ENCODE assay signal across 22 mouse cellular contexts in the genomic region with DNA sequence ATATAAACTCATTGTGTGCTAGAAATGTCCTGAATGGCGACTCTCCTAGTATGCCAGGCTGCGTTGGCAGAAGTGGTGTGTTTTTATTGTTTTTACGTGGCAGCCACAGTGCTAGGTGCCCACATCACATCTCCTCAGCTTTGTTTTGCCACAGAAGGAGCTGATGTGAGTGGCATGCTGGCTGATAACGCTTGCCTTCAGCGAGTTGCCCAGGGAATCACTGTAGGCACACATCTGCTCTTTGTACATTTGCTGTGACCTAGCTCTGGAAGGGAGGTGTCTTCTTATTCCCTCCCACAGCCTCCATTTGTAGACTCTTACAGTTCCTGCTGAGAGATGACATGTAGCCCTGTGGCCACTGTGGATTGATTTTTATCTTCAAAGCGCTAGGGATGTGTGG.
"Had no signal": no experiment of that assay in that cellular context is flagged by ENCODE, and none has a peak within 500 bp of the region (broad histone marks: within the 10 kb centered on the region; RNA-seq: fewer than 3 reads in every experiment).

No protein-coding gene starts in this region.

- H3K4me3 ChIP-seq: liver, embryonic 13.5 days; liver, embryonic 15.5 days; lung, embryonic 15.5 days; megakaryocyte, embryonic 14.5 days; midbrain, embryonic 10.5 days; midbrain, embryonic 12.5 days; myocyte; neural tube, embryonic 13.5 days; neural tube, embryonic 15.5 days; stomach, embryonic 15.5 days had no signal

- ATAC-seq: liver, postnatal 0 days; lung, postnatal 0 days; midbrain, embryonic 16.5 days had no signal

- H3K27me3 ChIP-seq: liver, embryonic 13.5 days; liver, embryonic 15.5 days; lung, embryonic 15.5 days; midbrain, embryonic 12.5 days; neural tube, embryonic 13.5 days; neural tube, embryonic 15.5 days; stomach, embryonic 15.5 days had no signal

- H3K27ac ChIP-seq: liver, embryonic 13.5 days; liver, embryonic 15.5 days; lung, embryonic 15.5 days; midbrain, embryonic 10.5 days; midbrain, embryonic 12.5 days; neural tube, embryonic 13.5 days; neural tube, embryonic 15.5 days; stomach, embryonic 15.5 days; stomach, postnatal 0 days had no signal

- H3K4me1 ChIP-seq: megakaryocyte, embryonic 14.5 days had no signal

- DNase-seq: liver, embryonic 13.5 days; liver, postnatal 0 days; lung, adult 2 months; lung, postnatal 4 days; midbrain, embryonic 14.5 days; retina, postnatal 1 day; right cerebral cortex, adult 18-20 months; right cerebral cortex, postnatal 14 days; thymus, postnatal 25 days; thymus, postnatal 4 days had no signal

- H3K36me3 ChIP-seq: liver, embryonic 13.5 days; liver, embryonic 15.5 days; lung, embryonic 15.5 days; midbrain, embryonic 12.5 days; neural tube, embryonic 13.5 days; neural tube, embryonic 15.5 days; stomach, embryonic 15.5 days had no signal

- H3K9me3 ChIP-seq: liver, embryonic 13.5 days; liver, embryonic 15.5 days; lung, embryonic 15.5 days; megakaryocyte, embryonic 14.5 days; midbrain, embryonic 10.5 days; midbrain, embryonic 12.5 days; neural tube, embryonic 13.5 days; neural tube, embryonic 15.5 days; stomach, embryonic 15.5 days had no signal
